Mouse (Mus musculus) stomach, adult 2 months (tissue): ENCODE results near the gene Sash3. TPM values are rescaled to one million over a fixed set of nuclear protein-coding genes. Genes with fewer than 3 reads are reported as not detected.

ENCODE experiments used
- polyA plus RNA-seq: library from polyadenylated mRNA; depleted of rRNA; stranded (reverse); fragments of >200 nt; gene quantifications from 2 replicates; pipeline ENCODE4 v1.2.3, GENCODE M21; 2012; rRNA removed

Sash3 gene
- 0.69 and 1.1 TPM in 2 replicates for polyA plus RNA-seq

DNA sequence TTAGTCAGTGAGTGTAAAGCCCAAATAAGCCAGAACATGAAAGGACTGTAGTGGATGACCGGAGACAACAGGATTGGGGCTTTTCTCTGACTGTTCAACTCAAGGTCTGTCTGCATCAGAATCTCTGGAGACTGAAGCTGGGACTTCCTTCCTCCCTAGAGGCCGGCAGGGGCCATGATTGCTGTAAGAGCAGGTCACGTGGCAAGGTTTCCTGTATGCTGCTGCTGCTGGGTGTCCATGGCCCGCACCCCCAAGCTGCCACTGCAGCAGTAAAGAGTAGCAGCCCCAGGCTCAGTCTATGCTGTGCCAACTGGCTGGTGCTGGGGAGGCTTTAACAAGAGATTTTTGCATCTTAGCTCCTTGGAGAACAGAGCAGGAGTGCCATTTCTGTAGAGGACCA, at the start of gene Sash3:
Sash3 (plus strand) TSS at position 175 of the 400 bp plus-strand sequence.

GRCm38 (mm10) chrX:48108394-48109315, 37.6 kb upstream of the Sash3 start, which contains the start of gene Xpnpep2:
Gene Xpnpep2, plus strand, starts transcription at chrX:48108725.

DNA sequence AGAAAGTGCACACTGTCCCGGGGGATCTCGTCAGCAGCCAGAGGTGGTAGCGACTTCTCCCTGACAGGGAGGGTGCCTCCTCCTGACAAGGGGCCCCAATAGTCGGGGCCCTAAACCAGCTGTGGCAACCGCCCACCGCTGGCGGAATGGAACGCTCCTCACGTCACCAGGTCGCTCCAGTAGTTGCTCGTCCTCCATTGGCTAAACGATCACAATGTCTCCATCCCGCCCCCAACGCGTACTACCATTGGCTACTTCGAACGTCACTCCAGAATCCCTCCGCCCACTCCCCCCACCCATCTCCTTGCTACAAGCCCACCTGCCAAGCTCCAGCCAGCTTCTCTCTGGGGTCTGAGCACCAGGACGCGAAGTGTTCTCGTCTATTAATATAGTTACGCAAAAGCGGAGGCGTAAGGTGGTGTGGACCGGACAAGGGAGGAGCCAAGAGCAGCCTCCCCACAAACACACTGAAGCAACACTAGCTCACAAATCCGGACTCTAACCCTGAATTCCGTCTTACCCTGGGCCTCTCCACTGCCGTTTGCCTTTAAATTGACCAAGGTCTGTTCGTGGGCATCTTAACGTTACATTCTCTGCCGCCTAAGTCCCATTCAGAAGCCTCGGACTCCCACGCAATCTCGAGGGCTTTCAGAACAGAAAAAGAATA, 62.4 kb downstream of the Sash3 start, which contains the start of gene Zdhhc9:
Zdhhc9 (minus strand) TSS at position 360 of the 667 bp plus-strand sequence.

Other genes starting within 250 kb of the Sash3 start
- gene Ocrl, start 234.0 kb upstream of the Sash3 start, polyA plus RNA-seq, result 1.6 and 2.5 TPM in 2 replicates
- 0.84 and 1.2 TPM in 2 replicates for gene Apln, start 111.6 kb upstream of the Sash3 start, polyA plus RNA-seq
- gene Xpnpep2, start 37.7 kb upstream of the Sash3 start, polyA plus RNA-seq, result 0.22 and 0.48 TPM in 2 replicates
- 12.5 and 15.6 TPM in 2 replicates for gene Zdhhc9, start 62.4 kb downstream of the Sash3 start, polyA plus RNA-seq
- 0.08 and 0.55 TPM in 2 replicates for gene Utp14a, start 110.4 kb downstream of the Sash3 start, polyA plus RNA-seq
- 1.4 and 2.1 TPM in 2 replicates for gene Bcorl1, start 194.9 kb downstream of the Sash3 start, polyA plus RNA-seq